Mouse (Mus musculus) B cell, adult 62 days (primary cell): Measurements from ENCODE around the gene Has3. TPM values are rescaled to one million over a fixed set of nuclear protein-coding genes. Genes with fewer than 3 reads are reported as not detected.

Source experiments
- total RNA-seq: library from RNA; stranded (reverse); gene quantifications from 4 replicates; pipeline ENCODE4 v1.2.4, GENCODE M21; 2023

Gene Has3
- 0.63 to 1.4 TPM (median 0.93 TPM) in 4 replicates for total RNA-seq

DNA sequence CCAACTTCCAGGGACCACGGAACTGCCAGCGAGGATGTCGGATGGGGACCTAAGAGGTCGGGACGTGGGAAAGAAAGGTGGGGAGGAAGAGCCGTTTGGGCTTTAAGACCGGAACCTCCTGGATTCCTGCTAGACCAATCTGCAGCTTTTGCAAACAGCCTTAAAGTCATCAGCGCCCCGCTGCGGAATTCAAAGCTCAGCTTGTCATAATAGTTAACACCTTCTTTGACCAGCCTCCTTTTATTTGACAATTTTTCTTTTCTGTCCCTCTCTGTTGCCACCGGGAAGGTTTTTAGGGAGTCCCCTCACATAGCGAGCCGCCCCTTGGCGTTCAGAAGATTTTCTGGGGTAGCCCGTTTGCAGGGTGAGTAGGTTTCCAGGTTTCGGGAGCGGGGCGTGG lies at the start of gene Has3:
Gene Has3, plus strand, starts transcription at position 192 of the 400 bp plus-strand sequence.

DNA sequence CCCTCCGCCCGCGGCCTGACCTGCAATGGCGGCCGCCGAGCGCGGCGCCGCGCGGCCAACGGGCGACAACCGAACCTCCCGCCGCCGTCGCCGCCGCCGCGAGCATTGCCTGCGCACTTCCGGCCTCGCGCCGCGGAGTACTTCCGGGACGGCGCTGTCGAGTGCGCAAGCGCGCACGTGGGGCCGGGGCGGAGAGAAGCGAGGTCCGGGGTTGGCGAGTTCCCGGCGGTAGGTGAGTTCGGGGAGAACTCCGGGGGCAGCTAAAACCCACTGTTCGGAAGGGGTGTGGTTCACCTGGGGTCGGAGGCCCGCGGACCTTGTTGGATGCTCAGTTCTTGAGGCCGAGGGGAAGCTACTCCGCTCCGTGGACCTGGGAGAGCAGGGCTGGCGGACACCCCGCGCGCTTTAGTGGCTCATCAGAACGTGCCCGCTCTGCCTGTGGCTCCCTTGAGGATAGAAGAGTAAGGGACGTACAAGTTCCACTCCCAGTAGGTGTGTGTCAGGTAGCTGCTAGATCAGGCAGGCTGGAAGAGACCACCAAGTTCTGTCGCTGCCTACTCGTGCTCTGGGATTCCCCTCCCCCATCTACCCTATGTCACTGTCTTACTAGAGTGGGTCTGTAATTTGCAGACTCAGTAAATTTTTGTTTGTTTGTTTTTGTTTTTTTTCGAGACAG lies 23.6 kb downstream of the Has3 start, which contains the start of gene Utp4:
Gene Utp4, plus strand, starts transcription at position 156 of the 676 bp plus-strand sequence.

Other genes starting within 250 kb of the Has3 start
- 15.3 to 19.1 TPM (median 17.0 TPM) in 4 replicates for gene Tango6, start 187.2 kb upstream of the Has3 start, total RNA-seq
- 41.9 to 46.9 TPM (median 44.7 TPM) in 4 replicates for gene Utp4, start 23.4 kb downstream of the Has3 start, total RNA-seq
- gene Sntb2, start 65.5 kb downstream of the Has3 start, total RNA-seq = 3.5 to 5.1 TPM (median 4.5 TPM) in 4 replicates
- gene Vps4a, start 161.0 kb downstream of the Has3 start, total RNA-seq = 35.9 to 49.3 TPM (median 42.6 TPM) in 4 replicates
- 9.6 to 12.3 TPM (median 10.7 TPM) in 4 replicates for gene Pdf, start 178.4 kb downstream of the Has3 start, total RNA-seq
- gene Cog8, start 186.4 kb downstream of the Has3 start, total RNA-seq = 37.2 to 48.0 TPM (median 41.8 TPM) in 4 replicates
- gene Nip7, start 186.6 kb downstream of the Has3 start, total RNA-seq = 51.0 to 61.0 TPM (median 58.2 TPM) in 4 replicates
- 1.2 to 1.9 TPM (median 1.5 TPM) in 4 replicates for gene Tmed6, start 195.4 kb downstream of the Has3 start, total RNA-seq
- gene Terf2, start 226.3 kb downstream of the Has3 start, total RNA-seq = 51.4 to 67.6 TPM (median 63.5 TPM) in 4 replicates